Mouse (Mus musculus): ENCODE data around the gene Olfr1175-ps.

GRCm38 (mm10) chr2:88279775-88280174, 47.2 kb downstream of the Olfr1175-ps start, which contains the start of gene Olfr1173:
- TF ChIP-seq TAL1 (conservative IDR thresholded peaks at IDR 0.05; ENCODE audit: low read depth, low read length) (no peak), GATA1 (IDR thresholded peaks at IDR 0.05; ENCODE audit: borderline replicate concordance, low read length) (no peak), CTCF (IDR thresholded peaks at IDR 0.05; ENCODE audit: low read depth, low read length) (no peak), GATA2 (IDR thresholded peaks at IDR 0.05; ENCODE audit: borderline replicate concordance, low read depth, low read length) (no peak), POLR2AphosphoS5 (IDR thresholded peaks at IDR 0.05; ENCODE audit: insufficient replicate concordance, low read depth, low read length) (no peak)
